Mouse (Mus musculus): ENCODE results near the gene Eif2d. TPM values are rescaled to one million over a fixed set of nuclear protein-coding genes. Genes with fewer than 3 reads are reported as not detected.

Eif2d gene
- polyA plus RNA-seq (2012; fragmentation: generic; extraction: Trizol) = 33.3 TPM
- long read RNA-seq, experiment 1, transcript Eif2d-202 (15 exons, 2,009 nt) = major isoform, 24 of 34 reads
- long read RNA-seq, experiment 1, partial matches to known transcripts = 6 of 34 reads
- long read RNA-seq, experiment 1, other reads (novel, unspliced or antisense) = 4 of 34 reads
- long read RNA-seq, experiment 2, transcript Eif2d-202 (15 exons, 2,009 nt) = major isoform, 135 of 161 reads
- long read RNA-seq, experiment 2, partial matches to known transcripts = 4 of 161 reads
- long read RNA-seq, experiment 2, other reads (novel, unspliced or antisense) = 21 of 161 reads

DNA sequence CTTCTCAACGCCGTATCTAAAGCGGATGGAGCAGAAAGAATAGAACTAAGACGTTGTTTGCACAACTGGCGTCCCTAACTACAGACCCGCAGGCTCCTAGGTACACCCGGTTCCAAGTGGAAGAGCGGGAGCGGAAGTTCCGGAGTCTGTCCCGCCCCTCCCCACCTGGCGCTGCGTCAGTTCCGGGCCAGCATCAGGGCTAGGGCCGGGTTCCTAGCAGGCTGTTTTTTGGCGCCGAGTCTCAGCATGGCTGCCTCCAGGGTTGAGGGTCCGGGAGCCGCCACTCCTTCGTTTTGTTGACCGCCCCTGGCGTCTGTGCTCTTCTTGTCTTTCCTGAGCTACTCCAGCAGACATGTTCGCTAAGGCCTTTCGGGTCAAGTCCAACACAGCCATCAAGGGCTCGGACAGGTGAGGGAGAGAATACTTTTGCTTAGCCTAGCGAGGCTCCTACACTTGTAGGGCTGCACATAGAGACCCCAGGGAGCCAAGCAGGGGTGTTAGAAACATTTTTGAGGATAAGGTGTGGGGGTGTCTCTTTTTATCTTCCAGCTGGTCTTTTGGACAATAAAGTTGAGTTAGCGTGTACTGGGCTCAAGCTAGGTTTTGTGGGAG is at the start of gene Eif2d:
Gene Eif2d (plus strand): TSS at position 164 of the 612 bp plus-strand sequence.
- no peaks in the 10 kb centered on the region for H3K79me3 ChIP-seq (ENCODE audit: low read depth)
- H3K79me2 ChIP-seq (ENCODE audit: control insufficient read depth, insufficient read depth) = peaks cover 22% of the 10 kb centered on the region
- peak within 1 kb of the TSS; percentile 87 for H3K4me3 ChIP-seq (ENCODE audit: insufficient read depth, poor library complexity, severe bottlenecking)
- no peak for TF ChIP-seq CEBPB (IDR thresholded peaks at IDR 0.05; ENCODE audit: low read depth)
- TF ChIP-seq MYOD1 (IDR thresholded peaks at IDR 0.05; ENCODE audit: control insufficient read depth, insufficient read length, low read depth) = no peak
- TF ChIP-seq MYOG (IDR thresholded peaks at IDR 0.05; ENCODE audit: control insufficient read depth, extremely low read depth, insufficient read length) = no peak
- no peak for TF ChIP-seq FOSL1 (IDR thresholded peaks at IDR 0.05; ENCODE audit: insufficient read depth, low read length, poor library complexity, severe bottlenecking)
- peak; percentile 60 for TF ChIP-seq MAX (IDR thresholded peaks at IDR 0.05)
- peak within 1 kb of the TSS; percentile 85 for H3ac ChIP-seq (ENCODE audit: control insufficient read depth, insufficient read length, low read depth)
- H3K27me3 ChIP-seq (ENCODE audit: control insufficient read depth, insufficient read depth, insufficient read length) = no peaks in the 10 kb centered on the region
- H3K36me3 ChIP-seq (ENCODE audit: control insufficient read depth, insufficient read depth) = peaks cover 8% of the 10 kb centered on the region

DNA sequence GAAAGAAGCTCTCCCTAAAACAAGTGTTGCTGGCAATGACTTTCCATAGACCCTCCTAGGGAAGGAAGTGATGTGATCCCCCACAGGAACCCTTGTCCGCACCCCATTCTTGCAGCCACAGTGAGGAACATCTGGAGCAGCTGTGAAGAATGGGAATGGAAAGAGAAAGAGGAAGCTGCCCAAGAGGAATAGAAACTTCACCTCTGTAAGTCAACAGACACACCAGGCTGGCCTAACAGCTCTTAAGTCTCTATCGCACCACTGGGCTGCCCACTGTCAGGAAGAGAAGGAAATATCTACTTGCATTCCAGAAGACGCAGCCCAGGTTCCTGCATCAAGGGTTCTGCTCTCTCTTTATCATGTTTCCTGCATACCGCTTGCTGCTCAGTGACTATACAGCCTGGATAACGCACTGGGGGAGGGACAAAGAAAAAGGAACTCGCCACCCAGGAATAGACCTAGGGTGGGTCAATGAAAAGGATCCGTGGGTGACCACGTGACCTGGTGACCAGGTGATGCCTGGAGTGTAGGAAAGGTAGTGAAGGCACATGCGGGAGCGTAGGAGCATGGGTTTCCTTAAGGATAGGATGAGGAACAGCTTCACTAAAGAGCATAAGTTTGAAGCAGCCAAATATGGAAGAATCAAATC is 49.1 kb upstream of the Eif2d start:
- no peaks in the 10 kb centered on the region for H3K36me3 ChIP-seq (ENCODE audit: control insufficient read depth, insufficient read depth)
- no peaks in the 10 kb centered on the region for H3K79me2 ChIP-seq (ENCODE audit: control insufficient read depth, insufficient read depth)
- no peak overlapping the region for H3ac ChIP-seq (ENCODE audit: control insufficient read depth, insufficient read length, low read depth)
- no peaks in the 10 kb centered on the region for H3K79me3 ChIP-seq (ENCODE audit: low read depth)
- TF ChIP-seq MAX (IDR thresholded peaks at IDR 0.05) (no peak), CTCF (IDR thresholded peaks at IDR 0.05; ENCODE audit: control insufficient read depth, insufficient read depth, insufficient read length) (no peak), USF1 (IDR thresholded peaks at IDR 0.05; ENCODE audit: low read depth) (no peak), FOSL1 (IDR thresholded peaks at IDR 0.05; ENCODE audit: insufficient read depth, low read length, poor library complexity, severe bottlenecking) (no peak), CEBPB (IDR thresholded peaks at IDR 0.05; ENCODE audit: low read depth) (no peak), MYOG (IDR thresholded peaks at IDR 0.05; ENCODE audit: control insufficient read depth, extremely low read depth, insufficient read length) (no peak), MYOD1 (IDR thresholded peaks at IDR 0.05; ENCODE audit: control insufficient read depth, insufficient read length, low read depth) (no peak)
- H3K27me3 ChIP-seq (ENCODE audit: control insufficient read depth, insufficient read depth, insufficient read length) = peaks cover 4% of the 10 kb centered on the region
- H3K4me3 ChIP-seq (ENCODE audit: insufficient read depth, poor library complexity, severe bottlenecking) = no peak overlapping the region

DNA sequence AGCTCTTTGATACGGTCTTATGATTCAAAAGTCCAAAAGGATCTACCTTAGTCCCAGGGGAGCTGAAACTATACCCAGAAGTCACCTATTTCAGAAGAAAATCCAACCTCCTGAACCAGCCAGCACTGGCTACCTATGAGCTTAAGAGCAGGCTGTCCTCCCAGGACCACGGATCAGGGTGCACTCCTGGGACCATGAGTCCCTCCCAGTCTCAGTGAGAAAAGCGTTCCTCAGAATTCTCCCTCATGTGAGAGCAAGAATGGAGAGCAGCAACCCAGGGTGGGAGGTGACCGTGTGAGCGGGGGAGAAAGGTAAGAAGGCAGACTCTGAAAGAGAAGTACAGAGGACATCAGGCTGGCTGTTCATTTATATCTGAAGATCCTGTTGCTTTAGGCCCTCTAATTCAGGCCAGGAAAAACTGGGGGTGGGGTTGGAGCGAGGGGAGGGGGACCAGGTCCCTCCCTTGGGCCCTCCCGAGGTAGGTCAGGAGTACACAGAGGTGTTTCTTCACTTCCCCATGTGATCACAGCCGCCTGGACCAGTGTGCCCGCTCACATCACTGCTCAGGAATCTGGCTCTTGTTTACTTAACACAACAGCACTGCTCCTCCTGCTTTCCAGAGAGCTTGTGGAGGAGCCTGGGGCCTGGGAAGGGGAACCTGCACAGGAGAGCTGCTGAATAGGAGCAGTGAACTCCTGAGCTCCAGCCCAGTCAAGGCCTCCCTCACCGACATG is 45.2 kb upstream of the Eif2d start:
- Histone ChIP-seq H3K36me3 (ENCODE audit: control insufficient read depth, insufficient read depth) (no peaks in the 10 kb centered on the region), H3K4me3 (ENCODE audit: insufficient read depth, poor library complexity, severe bottlenecking) (no peak overlapping the region), H3K27me3 (ENCODE audit: control insufficient read depth, insufficient read depth, insufficient read length) (peaks cover 4% of the 10 kb centered on the region), H3K79me3 (ENCODE audit: low read depth) (no peaks in the 10 kb centered on the region), H3K79me2 (ENCODE audit: control insufficient read depth, insufficient read depth) (no peaks in the 10 kb centered on the region), H3ac (ENCODE audit: control insufficient read depth, insufficient read length, low read depth) (no peak overlapping the region)
- peak; percentile 8 for TF ChIP-seq CEBPB (IDR thresholded peaks at IDR 0.05; ENCODE audit: low read depth)
- no peak for TF ChIP-seq MYOG (IDR thresholded peaks at IDR 0.05; ENCODE audit: control insufficient read depth, extremely low read depth, insufficient read length)

DNA sequence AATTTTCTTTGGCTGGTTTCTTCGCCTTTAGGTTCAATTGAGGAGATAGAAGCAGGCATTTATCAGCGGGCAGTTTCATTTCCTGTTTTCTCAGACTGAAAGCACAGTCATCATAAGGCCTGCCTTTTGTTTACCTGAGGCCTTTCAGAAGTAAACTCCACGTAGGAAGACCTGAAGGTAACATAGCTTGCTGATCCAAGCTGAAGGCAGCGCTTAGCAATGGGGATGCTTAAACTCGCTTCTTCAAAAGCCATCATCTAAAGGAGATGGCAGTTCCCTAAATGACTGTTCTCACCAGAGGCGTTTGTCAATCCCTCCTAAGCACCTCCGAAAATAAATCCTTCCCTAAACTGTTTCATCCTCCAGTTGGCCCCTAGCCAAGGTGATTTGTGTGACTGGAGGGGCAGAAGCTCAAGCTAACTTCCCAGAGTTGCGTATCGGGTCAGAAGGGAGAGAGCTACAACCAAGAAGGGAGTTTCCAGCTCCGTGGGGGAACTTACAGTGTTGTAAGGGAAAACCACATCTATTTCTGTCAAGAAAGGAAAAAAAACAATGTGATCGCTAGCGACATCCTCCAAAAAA is 42.4 kb upstream of the Eif2d start:
- TF ChIP-seq MAX (IDR thresholded peaks at IDR 0.05) (no peak), MYOD1 (IDR thresholded peaks at IDR 0.05; ENCODE audit: control insufficient read depth, insufficient read length, low read depth) (no peak), CEBPB (IDR thresholded peaks at IDR 0.05; ENCODE audit: low read depth) (no peak), CTCF (IDR thresholded peaks at IDR 0.05; ENCODE audit: control insufficient read depth, insufficient read depth, insufficient read length) (no peak), USF1 (IDR thresholded peaks at IDR 0.05; ENCODE audit: low read depth) (no peak)
- Histone ChIP-seq H3K27me3 (ENCODE audit: control insufficient read depth, insufficient read depth, insufficient read length) (no peaks in the 10 kb centered on the region), H3K36me3 (ENCODE audit: control insufficient read depth, insufficient read depth) (no peaks in the 10 kb centered on the region), H3K4me3 (ENCODE audit: insufficient read depth, poor library complexity, severe bottlenecking) (no peak overlapping the region), H3K79me2 (ENCODE audit: control insufficient read depth, insufficient read depth) (no peaks in the 10 kb centered on the region), H3ac (ENCODE audit: control insufficient read depth, insufficient read length, low read depth) (no peak overlapping the region), H3K79me3 (ENCODE audit: low read depth) (no peaks in the 10 kb centered on the region)

DNA sequence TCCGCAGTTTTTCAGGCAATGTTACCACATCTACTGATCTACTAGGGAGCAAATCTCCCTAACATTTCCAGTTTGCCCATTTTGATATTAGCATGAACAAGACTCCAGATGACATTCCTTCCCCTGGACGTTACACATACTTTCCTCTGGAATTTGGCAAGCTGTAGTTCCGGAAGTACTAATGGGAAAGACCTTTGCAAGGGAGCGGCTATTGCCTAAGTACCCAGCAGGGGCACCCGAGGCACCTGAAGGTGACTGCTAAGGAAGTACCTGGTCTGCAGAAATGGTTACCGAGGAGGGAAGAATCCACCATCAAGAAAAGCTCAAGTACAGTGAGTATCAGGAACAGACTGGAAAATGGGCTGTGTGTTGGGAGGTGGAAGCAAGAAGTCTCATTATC is 40.4 kb upstream of the Eif2d start:
- Histone ChIP-seq H3K36me3 (ENCODE audit: control insufficient read depth, insufficient read depth) (no peaks in the 10 kb centered on the region), H3K27me3 (ENCODE audit: control insufficient read depth, insufficient read depth, insufficient read length) (no peaks in the 10 kb centered on the region), H3K4me3 (ENCODE audit: insufficient read depth, poor library complexity, severe bottlenecking) (no peak overlapping the region), H3ac (ENCODE audit: control insufficient read depth, insufficient read length, low read depth) (no peak overlapping the region), H3K79me2 (ENCODE audit: control insufficient read depth, insufficient read depth) (no peaks in the 10 kb centered on the region), H3K79me3 (ENCODE audit: low read depth) (no peaks in the 10 kb centered on the region)
- TF ChIP-seq MYOD1 (IDR thresholded peaks at IDR 0.05; ENCODE audit: control insufficient read depth, insufficient read length, low read depth) = no peak
- no peak for TF ChIP-seq FOSL1 (IDR thresholded peaks at IDR 0.05; ENCODE audit: insufficient read depth, low read length, poor library complexity, severe bottlenecking)
- TF ChIP-seq MYOG (IDR thresholded peaks at IDR 0.05; ENCODE audit: control insufficient read depth, extremely low read depth, insufficient read length) = no peak
- TF ChIP-seq CEBPB (IDR thresholded peaks at IDR 0.05; ENCODE audit: low read depth) = no peak
- no peak for TF ChIP-seq CTCF (IDR thresholded peaks at IDR 0.05; ENCODE audit: control insufficient read depth, insufficient read depth, insufficient read length)
- TF ChIP-seq USF1 (IDR thresholded peaks at IDR 0.05; ENCODE audit: low read depth) = no peak
- TF ChIP-seq MAX (IDR thresholded peaks at IDR 0.05) = no peak

Measured in C2C12 (cell line).